Mouse (Mus musculus) myocyte (in vitro differentiated cells): ENCODE results near the gene Fcho2.

Experiments
- E2F4 ChIP-seq: IDR thresholded peaks from one replicate; pipeline ENCODE4 v1.6.1; 2011; ENCODE audit warnings: mild to moderate bottlenecking, control low read depth, moderate library complexity; ENCODE audit not compliant: insufficient read depth
- TCF3 ChIP-seq: IDR thresholded peaks from one replicate; pipeline ENCODE4 v1.6.1; 2011; ENCODE audit warnings: low read depth, control low read depth; ENCODE audit not compliant: insufficient read length

DNA sequence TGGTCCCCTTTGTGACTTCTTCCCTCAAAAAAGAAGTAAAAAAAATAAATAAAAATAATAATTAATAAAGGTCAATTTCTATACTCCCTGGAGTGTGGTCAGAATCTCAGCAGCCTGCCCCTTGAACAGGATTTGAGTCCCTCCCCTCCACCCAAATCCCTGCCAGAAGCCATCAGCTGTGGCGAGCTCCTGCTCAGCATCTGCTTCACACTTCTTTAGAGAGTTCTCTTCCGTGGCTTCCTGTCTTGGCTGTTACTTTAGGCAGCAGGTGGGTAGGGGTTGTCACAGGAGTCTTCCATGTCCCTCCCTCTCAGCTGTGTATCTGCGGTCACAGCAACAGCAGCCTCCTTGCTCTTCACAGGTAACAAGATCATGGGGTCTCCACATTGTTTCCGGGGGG lies 109.7 kb downstream of the Fcho2 start:
- no peak for TF ChIP-seq E2F4
- no peak for TF ChIP-seq TCF3
